Mouse (Mus musculus) urinary bladder, postnatal 14 days (tissue): ENCODE results near the gene Lmntd1.

Source experiments
- DNase-seq: peaks from one replicate; pipeline ENCODE4 v3.0.0; 2021; ENCODE audit warnings: low spot score

Lmntd1 gene

DNA sequence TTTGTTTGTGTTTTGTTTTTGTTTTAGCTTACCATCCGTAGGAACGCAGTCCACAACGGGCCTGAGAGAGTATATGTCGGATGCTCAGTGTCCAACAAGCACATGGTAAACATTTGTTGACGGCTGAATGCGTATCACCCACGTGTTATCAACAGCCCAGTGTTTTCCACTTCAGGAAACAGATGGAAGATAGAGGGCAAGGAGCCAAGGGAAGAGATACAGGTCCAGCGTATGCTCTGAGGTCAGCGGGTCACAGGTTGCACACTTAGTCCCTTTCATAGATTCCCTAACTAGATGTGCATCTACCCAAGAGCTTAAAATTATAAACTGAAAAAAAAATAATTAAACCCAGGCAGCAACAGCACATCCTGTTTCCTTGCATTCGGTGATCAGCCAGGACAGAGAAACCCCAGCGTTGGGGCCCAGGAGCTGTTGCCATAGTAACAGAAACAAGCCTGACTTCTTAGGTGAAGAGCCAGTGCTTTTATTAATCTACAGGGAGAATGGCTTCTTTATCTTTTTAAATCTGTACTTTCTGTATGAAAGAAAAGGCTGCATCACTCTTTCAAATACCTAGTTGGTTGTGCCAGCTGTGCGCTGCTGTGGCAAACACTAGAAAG is 128.0 kb downstream of the Lmntd1 start:
- DNase-seq: no peak

DNA sequence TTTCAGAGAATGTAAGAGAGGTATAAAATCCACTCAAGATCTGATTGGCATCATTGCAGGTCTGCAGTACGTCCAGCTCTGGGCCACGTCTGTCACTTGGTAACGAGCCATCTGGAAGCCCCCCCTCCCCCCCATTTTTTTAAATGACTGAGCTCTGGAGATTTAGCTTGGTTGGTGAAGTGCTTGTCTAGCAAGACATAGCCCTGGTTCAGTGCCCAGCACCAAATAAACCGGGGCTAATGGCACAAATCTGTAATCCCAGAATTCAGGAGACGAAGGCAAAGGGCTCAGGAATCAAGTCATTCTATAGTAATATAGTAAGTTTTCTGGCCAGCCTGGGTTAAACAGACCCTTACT is 130.8 kb downstream of the Lmntd1 start:
- no peak for DNase-seq

GRCm38 (mm10) chr6:145482656-145483317 is 131.3 kb downstream of the Lmntd1 start:
- DNase-seq: peak; percentile 27

- DNase-seq: peak; percentile 63
These were observed 132.2 kb downstream of the Lmntd1 start for GRCm38 (mm10) chr6:145481938-145482337.

GRCm38 (mm10) chr6:145478821-145479271 is 135.3 kb downstream of the Lmntd1 start:
- peak; percentile 58 for DNase-seq

DNA sequence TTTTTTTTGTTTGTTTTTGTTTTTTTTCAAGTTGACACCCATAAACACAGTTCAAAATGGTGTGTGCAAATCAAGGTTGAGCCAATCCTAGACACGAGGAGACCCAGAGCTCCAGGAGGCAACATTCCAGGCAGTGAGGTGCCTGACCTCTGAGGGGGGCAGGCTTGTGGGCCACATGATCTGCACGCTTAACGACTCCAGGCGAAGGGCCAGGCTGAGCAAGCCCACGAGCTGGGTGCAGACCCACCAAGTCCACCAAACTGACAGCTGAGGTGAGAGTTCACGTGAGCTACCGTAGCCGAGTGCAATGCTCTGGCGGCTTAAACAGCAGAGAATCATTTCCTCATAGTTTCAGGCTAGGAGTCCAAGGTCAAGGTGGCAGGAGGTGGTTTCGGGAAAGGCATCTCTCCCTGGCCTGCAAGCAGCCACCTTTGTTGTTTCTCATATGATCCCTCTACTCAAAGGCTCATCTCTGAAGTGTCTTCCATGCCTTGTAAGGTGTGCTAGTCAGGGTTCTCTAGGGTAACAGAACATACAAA is 136.7 kb downstream of the Lmntd1 start:
- DNase-seq: no peak

DNA sequence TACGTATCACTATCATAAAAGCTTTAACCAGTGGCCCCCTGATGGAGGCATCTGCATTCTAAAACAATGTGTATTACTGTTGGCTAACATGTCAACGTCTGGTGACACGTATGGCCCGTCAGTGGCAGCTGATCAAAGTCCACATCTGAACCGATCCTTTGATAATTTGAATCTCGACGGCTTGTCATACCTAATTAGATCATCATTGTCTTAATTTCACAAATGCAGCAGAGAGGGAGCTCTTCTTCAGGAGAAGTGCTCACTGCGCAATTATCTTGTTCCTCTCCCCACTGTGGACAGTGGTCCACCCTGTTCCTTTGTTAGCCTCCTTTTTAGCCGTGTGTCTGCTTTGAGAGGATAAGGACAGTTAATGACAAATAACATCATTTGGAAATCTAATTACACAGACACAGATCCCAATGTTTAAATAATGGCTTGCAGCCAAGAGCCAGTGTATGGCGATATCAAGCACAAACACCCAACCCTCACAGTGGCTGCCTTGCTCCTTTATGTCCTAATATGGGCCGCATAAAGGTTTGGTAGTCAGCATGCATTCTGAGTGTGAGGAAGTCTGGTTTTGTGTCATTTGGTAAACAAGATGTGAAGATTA is 142.4 kb downstream of the Lmntd1 start:
- DNase-seq: no peak

DNA sequence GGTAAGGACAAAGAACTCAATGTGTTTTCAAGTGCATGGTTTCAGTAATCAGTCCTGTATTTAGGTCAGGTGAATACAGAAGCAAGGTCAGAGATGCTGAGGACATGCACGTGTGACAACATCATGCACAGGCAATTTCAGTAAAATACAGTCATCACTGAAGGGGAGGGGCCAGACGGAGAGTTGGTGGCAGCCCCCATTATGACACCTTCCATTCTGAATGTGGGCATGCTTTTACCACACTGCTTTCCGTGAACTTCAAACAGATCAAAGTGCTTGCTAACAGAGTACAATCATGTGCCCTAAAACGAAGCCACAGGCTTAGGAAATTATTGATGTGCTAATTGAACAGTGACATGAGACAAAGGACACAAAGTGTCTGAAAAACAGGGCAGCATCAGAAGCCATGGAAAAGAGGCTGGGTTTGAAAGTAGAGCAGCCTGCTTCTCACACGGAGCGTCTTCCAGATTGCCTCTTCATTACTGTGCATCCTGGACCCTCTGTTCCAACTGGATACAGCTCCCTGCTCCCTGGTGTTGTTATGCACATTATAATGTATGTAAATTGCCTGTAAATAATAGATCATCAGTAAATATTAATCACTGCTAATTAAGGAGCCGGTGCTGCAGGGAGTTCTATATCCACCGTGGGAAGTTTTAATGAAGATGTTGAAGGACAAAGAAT is 144.7 kb downstream of the Lmntd1 start:
- no peak for DNase-seq

- no peak for DNase-seq
These were observed 150.1 kb downstream of the Lmntd1 start for GRCm38 (mm10) chr6:145464027-145464426.

DNA sequence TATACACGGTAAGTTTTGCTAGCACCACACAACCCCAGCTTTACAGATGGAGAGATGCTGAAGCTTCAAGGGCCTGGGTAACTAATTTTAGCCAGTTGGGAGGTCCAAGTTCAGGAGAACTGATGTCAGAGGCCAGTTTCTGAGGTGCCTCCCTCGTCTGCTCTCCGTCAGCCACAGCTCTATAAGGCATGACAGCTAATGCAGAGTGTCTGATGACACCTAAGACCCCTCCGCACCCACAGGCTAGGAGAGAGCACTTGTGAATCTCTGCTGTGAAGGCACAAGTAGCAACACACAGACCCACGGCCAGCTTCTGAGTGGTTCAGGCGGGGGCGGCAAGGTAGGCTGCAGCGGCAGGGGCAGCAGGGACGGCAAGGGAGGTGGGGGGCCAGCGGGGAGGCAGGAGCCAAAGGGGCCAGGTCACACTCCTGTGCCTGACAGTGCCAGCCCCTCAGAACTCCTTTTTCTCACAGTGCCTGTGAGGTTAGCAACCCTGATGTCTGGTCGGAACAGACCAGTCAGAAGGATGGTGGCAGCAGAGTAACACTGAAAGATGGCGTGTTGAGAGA is 151.4 kb downstream of the Lmntd1 start:
- DNase-seq: no peak

DNA sequence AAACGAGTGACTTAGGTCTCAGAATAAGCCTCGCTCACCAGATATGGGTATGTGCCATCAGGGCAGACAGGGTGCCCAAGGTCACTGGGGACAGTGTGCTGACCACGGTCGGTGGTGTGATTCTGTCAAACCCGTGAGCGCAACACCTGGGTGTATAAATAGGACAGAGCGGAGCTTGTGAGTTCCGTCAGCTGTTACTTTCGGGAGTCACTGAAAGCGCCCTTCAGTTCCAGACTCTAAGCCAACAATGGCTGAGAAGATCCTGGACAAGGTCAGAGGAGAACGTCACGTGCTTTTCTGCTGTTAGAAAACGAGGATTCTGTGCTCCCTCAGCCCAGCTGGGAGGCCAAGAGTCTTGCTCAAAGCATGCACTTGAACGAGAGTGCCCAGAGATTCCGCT is 157.1 kb downstream of the Lmntd1 start:
- no peak for DNase-seq

GRCm38 (mm10) chr6:145450628-145451403 is 163.3 kb downstream of the Lmntd1 start:
- DNase-seq: peak; percentile 48

DNA sequence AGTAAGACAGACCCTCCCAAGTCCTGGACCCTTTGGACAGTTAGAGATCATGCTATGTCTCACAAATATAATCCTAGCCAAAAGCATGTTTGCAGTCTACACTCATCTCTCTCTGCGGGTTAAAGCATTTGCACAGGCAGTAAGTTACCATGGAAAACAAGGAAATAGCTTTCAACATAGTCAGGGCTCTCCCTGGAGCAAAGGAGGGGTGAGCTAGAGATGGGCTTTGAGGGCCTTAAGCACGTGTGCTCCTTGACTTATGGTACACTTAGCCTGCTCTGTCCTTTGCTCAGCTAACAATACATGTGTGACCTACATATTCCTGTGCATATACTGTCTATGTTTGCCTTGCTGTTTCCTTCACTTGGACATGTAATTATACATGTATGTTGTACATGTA is 165.8 kb downstream of the Lmntd1 start:
- no peak for DNase-seq

GRCm38 (mm10) chr6:145445811-145446500 is 168.2 kb downstream of the Lmntd1 start:
- peak; percentile 21 for DNase-seq

DNA sequence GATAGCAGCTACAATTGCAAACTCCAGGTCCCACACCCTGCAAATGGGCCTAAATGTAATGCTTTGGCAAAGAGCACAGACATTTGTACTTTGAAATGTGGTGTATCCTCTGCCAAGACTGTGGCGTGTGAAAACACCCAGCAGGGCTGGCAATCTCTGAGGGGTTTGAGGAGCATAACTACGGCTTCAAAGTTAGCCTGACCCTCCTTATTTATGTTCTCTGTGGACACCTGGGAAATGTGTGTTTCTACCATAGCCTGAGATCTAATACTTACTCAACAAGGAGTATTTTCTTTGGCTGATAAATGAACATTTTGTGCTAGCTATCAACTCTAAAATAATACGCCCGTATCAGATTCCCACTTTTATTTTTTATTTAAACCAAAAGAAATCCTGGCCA is 168.7 kb downstream of the Lmntd1 start:
- DNase-seq: no peak

DNA sequence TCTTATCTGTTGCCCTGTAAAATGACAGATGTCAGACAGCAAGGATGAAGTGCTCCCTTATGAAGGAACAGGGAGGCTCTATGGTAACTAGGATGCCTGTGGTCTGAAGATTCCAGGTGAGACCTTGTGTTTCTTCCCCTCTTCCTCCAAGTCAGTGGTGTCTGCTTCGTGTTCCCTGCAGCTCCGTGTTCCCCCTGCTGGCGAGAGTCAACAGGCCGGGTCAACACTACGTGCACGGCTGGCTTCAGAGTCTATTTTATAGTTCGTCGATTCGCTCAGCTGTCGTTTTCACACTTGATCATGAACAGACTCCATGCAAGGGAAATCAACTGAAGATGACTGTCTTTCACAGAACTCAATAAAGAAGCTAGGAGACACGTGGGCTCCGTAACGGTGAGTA is 171.3 kb downstream of the Lmntd1 start:
- peak; percentile 39 for DNase-seq

DNA sequence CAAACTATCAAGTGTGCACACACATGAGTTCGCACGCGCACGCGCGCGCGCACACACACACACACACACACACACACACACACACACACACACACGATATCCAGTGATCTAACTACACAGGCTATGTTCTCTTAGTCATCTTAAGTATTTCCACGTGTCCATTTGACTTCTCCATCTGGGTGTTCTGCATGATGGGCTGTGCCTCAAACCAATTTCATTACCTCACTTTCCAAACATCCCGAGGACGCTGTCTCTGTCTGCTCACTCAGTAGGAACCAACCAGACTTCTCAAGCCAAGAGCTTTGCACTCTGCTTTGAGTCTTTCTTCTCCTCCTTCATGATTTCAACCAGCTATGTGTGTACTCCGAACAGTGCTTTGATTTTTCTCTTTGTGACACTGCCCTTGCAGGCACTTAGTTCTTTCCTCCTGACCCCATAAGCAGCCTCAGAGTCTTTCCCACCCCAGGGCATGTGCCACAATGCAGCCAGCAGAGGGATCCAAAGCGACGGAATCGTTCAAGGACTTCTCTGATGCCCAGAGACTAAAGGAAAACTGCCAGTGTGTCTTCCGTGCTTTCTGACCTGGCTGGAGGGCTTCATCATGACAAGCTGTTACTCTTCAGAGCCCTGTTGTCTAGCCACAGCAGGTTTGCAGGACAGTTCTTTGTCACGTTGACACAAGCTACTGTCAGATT is 172.6 kb downstream of the Lmntd1 start:
- peak; percentile 48 for DNase-seq

- no peak for DNase-seq
These were observed 175.3 kb downstream of the Lmntd1 start for GRCm38 (mm10) chr6:145438851-145439250.

- no peak for DNase-seq
These were observed 178.4 kb downstream of the Lmntd1 start for GRCm38 (mm10) chr6:145435764-145436163.

DNA sequence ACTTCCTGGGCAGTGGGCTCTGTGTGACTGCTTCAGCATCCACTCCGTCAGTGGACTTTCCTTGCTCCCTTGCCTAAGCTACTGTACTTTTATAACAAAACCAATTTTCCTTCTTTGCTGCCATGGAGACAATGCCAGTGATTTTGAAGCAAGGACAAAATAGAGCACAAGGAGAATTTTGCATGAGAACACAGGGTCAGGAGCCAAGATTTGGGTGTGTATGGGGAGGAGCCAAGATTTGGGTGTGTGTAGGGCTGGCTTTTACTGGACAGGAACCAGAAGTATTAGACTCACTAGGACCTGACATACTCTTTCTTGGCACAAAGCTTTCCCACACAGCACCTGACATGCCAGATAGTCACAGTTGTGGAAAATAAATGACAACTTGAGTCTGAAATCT is 179.0 kb downstream of the Lmntd1 start:
- no peak for DNase-seq
